Mouse (Mus musculus): ENCODE results near the gene S100a16. TPM values are rescaled to one million over a fixed set of nuclear protein-coding genes. Genes with fewer than 3 reads are reported as not detected.

The S100a16 gene
- polyA plus RNA-seq, 1 experiment from 2014 or later, result 32.5 TPM

- Histone ChIP-seq H3K27me3 (ENCODE audit: control insufficient read depth, insufficient read depth, low read length) (no peaks in the 10 kb centered on the region), H3K36me3 (ENCODE audit: control insufficient read depth, insufficient read depth, low read length) (peaks cover 69% of the 10 kb centered on the region), H3K4me2 (ENCODE audit: low read length) (no peak overlapping the region), H3K9me3 (ENCODE audit: control insufficient read depth, low read length) (no peaks in the 10 kb centered on the region), H3K9ac (replicated peaks; ENCODE audit: low read length) (no peak overlapping the region), H3K4me3 (replicated peaks; ENCODE audit: low read depth, low read length) (no peak overlapping the region), H3K4me1 (ENCODE audit: control insufficient read depth, insufficient read depth, low read length) (peaks cover 13% of the 10 kb centered on the region), H3K27ac (replicated peaks; ENCODE audit: low read depth, low read length) (no peak overlapping the region)
- 95% methylated on average over 5 of the region's 5 CpGs for WGBS
- ATAC-seq (ENCODE audit: low FRiP score, low TSS enrichment) (no peak), DNase-seq (no peak)
Measured at GRCm38 (mm10) chr3:90505216-90505615, 31.8 kb upstream of the S100a16 start.

GRCm38 (mm10) chr3:90506362-90506761, 30.7 kb upstream of the S100a16 start:
- no peak overlapping the region for H3K9ac ChIP-seq (replicated peaks; ENCODE audit: low read length)
- peaks cover 61% of the 10 kb centered on the region for H3K36me3 ChIP-seq (ENCODE audit: control insufficient read depth, insufficient read depth, low read length)
- no peaks in the 10 kb centered on the region for H3K27me3 ChIP-seq (ENCODE audit: control insufficient read depth, insufficient read depth, low read length)
- H3K4me2 ChIP-seq (ENCODE audit: low read length), result no peak overlapping the region
- ATAC-seq (ENCODE audit: low FRiP score, low TSS enrichment) (no peak), DNase-seq (no peak)
- no peak overlapping the region for H3K4me3 ChIP-seq (replicated peaks; ENCODE audit: low read depth, low read length)
- no peak overlapping the region for H3K27ac ChIP-seq (replicated peaks; ENCODE audit: low read depth, low read length)
- no peaks in the 10 kb centered on the region for H3K9me3 ChIP-seq (ENCODE audit: control insufficient read depth, low read length)
- peaks cover 13% of the 10 kb centered on the region for H3K4me1 ChIP-seq (ENCODE audit: control insufficient read depth, insufficient read depth, low read length)
- WGBS, result 95% methylated on average over 3 of the region's 3 CpGs

GRCm38 (mm10) chr3:90508287-90508949, 28.6 kb upstream of the S100a16 start:
- DNase-seq (peak; percentile 25), ATAC-seq (ENCODE audit: low FRiP score, low TSS enrichment) (no peak)
- Histone ChIP-seq H3K36me3 (ENCODE audit: control insufficient read depth, insufficient read depth, low read length) (peaks cover 40% of the 10 kb centered on the region), H3K4me1 (ENCODE audit: control insufficient read depth, insufficient read depth, low read length) (peaks cover 13% of the 10 kb centered on the region), H3K4me2 (ENCODE audit: low read length) (peak overlapping the region; percentile 84), H3K27me3 (ENCODE audit: control insufficient read depth, insufficient read depth, low read length) (peaks cover 10% of the 10 kb centered on the region), H3K4me3 (replicated peaks; ENCODE audit: low read depth, low read length) (peak overlapping the region; percentile 95), H3K9ac (replicated peaks; ENCODE audit: low read length) (peak overlapping the region; percentile 97), H3K27ac (replicated peaks; ENCODE audit: low read depth, low read length) (peak overlapping the region; percentile 96), H3K9me3 (ENCODE audit: control insufficient read depth, low read length) (no peaks in the 10 kb centered on the region)
- 2% methylated on average over 20 of the region's 20 CpGs for WGBS

- Histone ChIP-seq H3K27ac (replicated peaks; ENCODE audit: low read depth, low read length) (peak within 1 kb of the TSS; percentile 96), H3K36me3 (ENCODE audit: control insufficient read depth, insufficient read depth, low read length) (peaks cover 33% of the 10 kb centered on the region), H3K9me3 (ENCODE audit: control insufficient read depth, low read length) (no peaks in the 10 kb centered on the region), H3K4me3 (replicated peaks; ENCODE audit: low read depth, low read length) (peak within 1 kb of the TSS; percentile 95), H3K9ac (replicated peaks; ENCODE audit: low read length) (peak within 1 kb of the TSS; percentile 97), H3K4me2 (ENCODE audit: low read length) (peak within 1 kb of the TSS; percentile 84), H3K4me1 (ENCODE audit: control insufficient read depth, insufficient read depth, low read length) (peaks cover 11% of the 10 kb centered on the region), H3K27me3 (ENCODE audit: control insufficient read depth, insufficient read depth, low read length) (peaks cover 17% of the 10 kb centered on the region)
- WGBS, result under 1% methylated on average over 66 of the region's 66 CpGs
- peak; percentile 94 for ATAC-seq (ENCODE audit: low FRiP score, low TSS enrichment)
- peak; percentile 100 for DNase-seq
Measured at GRCm38 (mm10) chr3:90508950-90509746, 27.9 kb upstream of the S100a16 start, which contains the start of gene Chtop. Gene Chtop (minus strand): TSS chr3:90509498.

- DNase-seq (no peak), ATAC-seq (ENCODE audit: low FRiP score, low TSS enrichment) (peak; percentile 31; the same call in 1 of the 2 replicates)
- H3K4me1 ChIP-seq (ENCODE audit: control insufficient read depth, insufficient read depth, low read length), result peaks cover 9% of the 10 kb centered on the region
- 12% methylated on average over 2 of the region's 2 CpGs for WGBS
- peak overlapping the region; percentile 54 for H3K4me2 ChIP-seq (ENCODE audit: low read length)
- peak overlapping the region; percentile 96 for H3K27ac ChIP-seq (replicated peaks; ENCODE audit: low read depth, low read length)
- peaks cover 21% of the 10 kb centered on the region for H3K27me3 ChIP-seq (ENCODE audit: control insufficient read depth, insufficient read depth, low read length)
- no peaks in the 10 kb centered on the region for H3K9me3 ChIP-seq (ENCODE audit: control insufficient read depth, low read length)
- H3K36me3 ChIP-seq (ENCODE audit: control insufficient read depth, insufficient read depth, low read length), result peaks cover 27% of the 10 kb centered on the region
- H3K4me3 ChIP-seq (replicated peaks; ENCODE audit: low read depth, low read length), result peak overlapping the region; percentile 95
- H3K9ac ChIP-seq (replicated peaks; ENCODE audit: low read length), result no peak overlapping the region
Measured at GRCm38 (mm10) chr3:90509747-90510123, 27.3 kb upstream of the S100a16 start.

- 90% methylated on average over 5 of the region's 5 CpGs for WGBS
- ATAC-seq (ENCODE audit: low FRiP score, low TSS enrichment), result no peak
- Histone ChIP-seq H3K27me3 (ENCODE audit: control insufficient read depth, insufficient read depth, low read length) (peaks cover 29% of the 10 kb centered on the region), H3K36me3 (ENCODE audit: control insufficient read depth, insufficient read depth, low read length) (peaks cover 2% of the 10 kb centered on the region; the same call in 1 of the 2 replicates), H3K9me3 (ENCODE audit: control insufficient read depth, low read length) (no peaks in the 10 kb centered on the region), H3K9ac (replicated peaks; ENCODE audit: low read length) (no peak overlapping the region), H3K4me3 (replicated peaks; ENCODE audit: low read depth, low read length) (no peak overlapping the region), H3K27ac (replicated peaks; ENCODE audit: low read depth, low read length) (no peak overlapping the region), H3K4me2 (ENCODE audit: low read length) (no peak overlapping the region), H3K4me1 (ENCODE audit: control insufficient read depth, insufficient read depth, low read length) (peaks cover 9% of the 10 kb centered on the region)
- no peak for DNase-seq
Measured at GRCm38 (mm10) chr3:90512276-90512675, 24.8 kb upstream of the S100a16 start.

GRCm38 (mm10) chr3:90512948-90513642, 24.0 kb upstream of the S100a16 start:
- no peak for ATAC-seq (ENCODE audit: low FRiP score, low TSS enrichment)
- no peaks in the 10 kb centered on the region for H3K36me3 ChIP-seq (ENCODE audit: control insufficient read depth, insufficient read depth, low read length)
- no peaks in the 10 kb centered on the region for H3K9me3 ChIP-seq (ENCODE audit: control insufficient read depth, low read length)
- 78% methylated on average over 9 of the region's 9 CpGs for WGBS
- no peak overlapping the region for H3K9ac ChIP-seq (replicated peaks; ENCODE audit: low read length)
- DNase-seq, result no peak
- no peak overlapping the region for H3K27ac ChIP-seq (replicated peaks; ENCODE audit: low read depth, low read length)
- peaks cover under 1% of the 10 kb centered on the region for H3K4me1 ChIP-seq (ENCODE audit: control insufficient read depth, insufficient read depth, low read length)
- peaks cover 29% of the 10 kb centered on the region for H3K27me3 ChIP-seq (ENCODE audit: control insufficient read depth, insufficient read depth, low read length)
- no peak overlapping the region for H3K4me3 ChIP-seq (replicated peaks; ENCODE audit: low read depth, low read length)
- H3K4me2 ChIP-seq (ENCODE audit: low read length), result no peak overlapping the region

- DNase-seq (no peak), ATAC-seq (ENCODE audit: low FRiP score, low TSS enrichment) (no peak)
- H3K27ac ChIP-seq (replicated peaks; ENCODE audit: low read depth, low read length), result no peak within 1 kb of the TSS
- peaks cover 29% of the 10 kb centered on the region for H3K27me3 ChIP-seq (ENCODE audit: control insufficient read depth, insufficient read depth, low read length)
- peak within 1 kb of the TSS; percentile 31 for H3K4me3 ChIP-seq (replicated peaks; ENCODE audit: low read depth, low read length)
- no peaks in the 10 kb centered on the region for H3K9me3 ChIP-seq (ENCODE audit: control insufficient read depth, low read length)
- H3K9ac ChIP-seq (replicated peaks; ENCODE audit: low read length), result peak within 1 kb of the TSS; percentile 23; the same call in 1 of the 2 replicates
- H3K4me2 ChIP-seq (ENCODE audit: low read length), result peak within 1 kb of the TSS; percentile 57
- no peaks in the 10 kb centered on the region for H3K4me1 ChIP-seq (ENCODE audit: control insufficient read depth, insufficient read depth, low read length)
- H3K36me3 ChIP-seq (ENCODE audit: control insufficient read depth, insufficient read depth, low read length), result no peaks in the 10 kb centered on the region
- WGBS, result 5% methylated on average over 25 of the region's 25 CpGs
Measured at GRCm38 (mm10) chr3:90513796-90514590, 23.1 kb upstream of the S100a16 start, which contains the start of the genes S100a1 and S100a13. Gene S100a1 (minus strand): TSS chr3:90514392. Gene S100a13 (plus strand): TSS chr3:90514435.

Data from midbrain, embryonic 14.5 days (tissue).